Mouse (Mus musculus) pancreas, adult 10 weeks (tissue): ENCODE results near the gene Rps6kb1. TPM values are rescaled to one million over a fixed set of nuclear protein-coding genes. Genes with fewer than 3 reads are reported as not detected.

Source experiments
- polyA plus RNA-seq: library from polyadenylated mRNA; stranded (reverse); fragments of 350-450 nt; fragmentation: Illumina TruSeq; extraction: RNeasy Lipid Tissue Mini Kit (QIAGEN cat#74804); gene quantifications from one replicate; pipeline ENCODE4 v1.2.3, GENCODE M21; 2015; ENCODE audit warnings: low read depth, low replicate concordance; ENCODE audit not compliant: insufficient read depth

The Rps6kb1 gene
- 15.2 TPM for polyA plus RNA-seq

GRCm38 (mm10) chr11:86544639-86545299 lies at the start of gene Rps6kb1, which contains the start of gene Tubd1:
Gene Rps6kb1 (minus strand): TSS chr11:86544805.
Gene Tubd1 (plus strand): TSS chr11:86544991.

GRCm38 (mm10) chr11:86484101-86484868 lies 60.3 kb downstream of the Rps6kb1 start, which contains the start of gene Rnft1:
Gene Rnft1 (plus strand): TSS chr11:86484657.

Other genes starting within 250 kb of the Rps6kb1 start
- 6.3 TPM for gene Med13, start 187.2 kb downstream of the Rps6kb1 start, polyA plus RNA-seq
- gene Rnft1, start 60.1 kb downstream of the Rps6kb1 start, polyA plus RNA-seq, result 5.9 TPM
- gene Tubd1, start 186 bp upstream of the Rps6kb1 start, polyA plus RNA-seq, result 1.7 TPM
- 21.8 TPM for gene Vmp1, start 139.0 kb upstream of the Rps6kb1 start, polyA plus RNA-seq
- gene Ptrh2, start 139.2 kb upstream of the Rps6kb1 start, polyA plus RNA-seq, result 3.4 TPM
- gene Cltc, start 212.8 kb upstream of the Rps6kb1 start, polyA plus RNA-seq, result 27.5 TPM